Mouse (Mus musculus): Measurements from ENCODE around the gene B230118H07Rik. TPM values are rescaled to one million over a fixed set of nuclear protein-coding genes. Genes with fewer than 3 reads are reported as not detected.

B230118H07Rik gene
- total and polyA plus RNA-seq, 3 experiments: 5.0 to 12.6 (median 9.7) TPM

DNA sequence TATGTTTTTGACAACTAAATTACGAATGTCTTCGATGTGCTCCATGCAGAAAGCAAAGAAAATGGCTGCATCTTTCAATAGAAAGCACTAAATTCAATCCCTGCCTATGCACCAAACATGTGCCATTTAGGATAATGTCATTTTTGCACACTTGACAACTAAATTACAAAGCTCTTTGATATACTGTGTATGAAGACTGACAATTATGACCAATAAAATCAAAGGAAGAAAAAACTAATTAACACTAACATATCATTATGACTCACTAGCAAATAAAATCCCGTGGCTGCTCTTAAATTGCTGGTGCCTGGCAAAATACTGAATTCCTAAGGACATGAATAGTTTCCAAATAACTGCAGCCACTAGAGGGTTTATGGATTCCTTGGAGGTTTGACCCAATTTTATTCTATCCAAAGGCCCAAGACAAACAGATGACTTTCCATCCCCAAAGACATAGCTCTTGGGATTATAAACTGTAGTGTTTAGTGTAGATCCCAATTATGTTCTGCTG, 9.4 kb downstream of the B230118H07Rik start:
- Histone ChIP-seq H3K4me3 (replicated peaks in 1 of 3; ENCODE audit: low read depth in 2 of 3, low read length in 2 of 3, poor library complexity in 1 of 3) (no peak overlapping the region), H3K4me2 (ENCODE audit: insufficient read depth, low read depth, poor library complexity, severe bottlenecking) (no peak overlapping the region), H3K79me2 (replicated peaks; ENCODE audit: control insufficient read depth, extremely low read depth, insufficient read depth, poor library complexity, severe bottlenecking) (no peaks in the 10 kb centered on the region), H3K4me1 (ENCODE audit: control insufficient read depth in 1 of 2, insufficient read depth in 2 of 2) (peaks cover 6 to 12% of the 10 kb centered on the region in 2 experiments), H3K27me3 (replicated peaks) (peaks cover 31% of the 10 kb centered on the region), H3K36me3 (replicated peaks in 1 of 2; ENCODE audit: control insufficient read depth in 1 of 2, insufficient read depth in 1 of 2, low read length in 1 of 2) (no peaks in the 10 kb centered on the region), H3K27ac (ENCODE audit: insufficient read depth, low read depth) (no peak overlapping the region), H3K9ac (ENCODE audit: insufficient read depth, low read depth) (no peak overlapping the region), H3K9me3 (replicated peaks; ENCODE audit: low read length) (no peaks in the 10 kb centered on the region)
- dilution Hi-C loops (cut with MboI; ENCODE audit: extremely low pct_ligation_motif_present, extremely low pct_unique_long_range_greater_than_20kb, low sequenced_read_pairs) (no loop called here), in situ Hi-C loops (cut with MboI; ENCODE audit: low pct_ligation_motif_present, low pct_unique_long_range_greater_than_20kb, low sequenced_read_pairs) (no loop called here)
- TF ChIP-seq IRF4 (IDR thresholded peaks at IDR 0.05; ENCODE audit: low read depth, low read length): no peak
- no peak for DNase-seq (ENCODE audit: extremely low read depth)

DNA sequence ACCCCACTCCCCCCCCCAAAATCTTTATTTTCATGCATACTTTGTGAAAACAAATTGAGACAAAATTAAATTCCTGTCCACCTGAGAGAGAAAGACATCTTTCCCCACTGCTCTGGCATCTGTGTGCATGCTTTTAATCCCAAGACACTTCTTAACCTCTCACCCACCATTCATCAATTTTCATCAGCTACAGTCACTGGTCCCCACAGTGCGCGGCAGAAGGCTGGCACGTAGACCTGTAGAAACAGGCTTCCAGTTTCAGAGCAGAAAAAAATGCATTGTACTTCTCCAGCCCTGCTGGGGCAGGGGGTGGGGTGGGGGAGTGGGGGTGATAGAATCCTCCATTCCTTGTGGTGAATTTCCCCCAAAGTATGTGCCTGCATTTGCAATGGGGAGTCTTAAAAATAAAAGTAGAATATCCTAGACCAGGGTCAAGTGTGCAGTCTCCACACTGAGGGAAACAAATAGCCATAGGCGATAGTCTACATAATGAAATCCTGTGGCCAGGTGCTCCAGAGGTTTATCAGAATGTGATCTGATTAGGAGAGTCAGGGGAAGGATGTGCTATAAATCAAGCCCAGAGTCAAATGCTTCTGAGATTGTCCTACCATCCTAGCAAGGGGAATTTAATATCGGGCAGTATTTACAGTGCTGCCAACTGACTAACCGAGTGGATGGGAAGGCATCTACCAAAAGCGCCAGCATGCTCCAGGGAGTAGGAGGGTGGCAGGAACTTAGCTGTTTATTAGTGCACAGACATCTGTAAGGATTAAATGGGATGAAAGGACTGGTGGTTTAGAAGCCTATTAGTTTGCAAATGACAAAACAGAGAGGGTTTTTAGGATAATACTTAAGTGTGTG, 10.1 kb downstream of the B230118H07Rik start:
- no peak for DNase-seq (ENCODE audit: extremely low read depth)
- no peaks in the 10 kb centered on the region for H3K36me3 ChIP-seq (replicated peaks in 1 of 2; ENCODE audit: control insufficient read depth in 1 of 2, insufficient read depth in 1 of 2, low read length in 1 of 2)
- TF ChIP-seq TBP (conservative IDR thresholded peaks at IDR 0.05; ENCODE audit: low read depth, low read length) (no peak), TCF12 (IDR thresholded peaks at IDR 0.05; ENCODE audit: low read depth, low read length) (no peak), NELFE (IDR thresholded peaks at IDR 0.05; ENCODE audit: low read depth, low read length) (no peak), EP300 (IDR thresholded peaks at IDR 0.05; ENCODE audit: low read length) (no peak), GABPA (IDR thresholded peaks at IDR 0.05; ENCODE audit: insufficient replicate concordance, low read depth, low read length) (no peak), MAX (IDR thresholded peaks at IDR 0.05; ENCODE audit: low read length) (no peak), ZMIZ1 (IDR thresholded peaks at IDR 0.05; ENCODE audit: low read depth, low read length) (no peak), ZC3H11A (IDR thresholded peaks at IDR 0.05; ENCODE audit: low read depth, low read length) (no peak), BHLHE40 (IDR thresholded peaks at IDR 0.05; ENCODE audit: low read depth, low read length) (no peak), MAFK (IDR thresholded peaks at IDR 0.05; ENCODE audit: insufficient replicate concordance, low read length) (no peak), SIN3A (IDR thresholded peaks at IDR 0.05; ENCODE audit: low read length) (no peak), MYC (IDR thresholded peaks at IDR 0.05; ENCODE audit: low read depth, low read length) (no peak), CTCF (conservative IDR thresholded peaks at IDR 0.05 in 1 of 2, IDR thresholded peaks at IDR 0.05 in 1 of 2; ENCODE audit: low read depth in 2 of 2, low read length in 2 of 2) (no peak), UBTF (IDR thresholded peaks at IDR 0.05; ENCODE audit: low read depth, low read length) (no peak), JUN (IDR thresholded peaks at IDR 0.05; ENCODE audit: insufficient read depth, low read depth, low read length) (no peak), JUND (conservative IDR thresholded peaks at IDR 0.05; ENCODE audit: low read depth, low read length) (no peak)
- H3K79me2 ChIP-seq (replicated peaks; ENCODE audit: control insufficient read depth, extremely low read depth, insufficient read depth, poor library complexity, severe bottlenecking): no peaks in the 10 kb centered on the region
- H3K9ac ChIP-seq (ENCODE audit: insufficient read depth, low read depth): no peak overlapping the region
- H3K27ac ChIP-seq (ENCODE audit: insufficient read depth, low read depth): no peak overlapping the region
- in situ Hi-C loops (cut with MboI; ENCODE audit: low pct_ligation_motif_present, low pct_unique_long_range_greater_than_20kb, low sequenced_read_pairs): no loop called here
- H3K4me1 ChIP-seq (ENCODE audit: control insufficient read depth in 1 of 2, insufficient read depth in 2 of 2): peaks cover 6 to 12% of the 10 kb centered on the region in 2 experiments
- H3K9me3 ChIP-seq (replicated peaks; ENCODE audit: low read length): no peaks in the 10 kb centered on the region
- no peak overlapping the region for H3K4me3 ChIP-seq (replicated peaks in 1 of 3; ENCODE audit: low read depth in 2 of 3, low read length in 2 of 3, poor library complexity in 1 of 3)
- dilution Hi-C loops (cut with MboI; ENCODE audit: extremely low pct_ligation_motif_present, extremely low pct_unique_long_range_greater_than_20kb, low sequenced_read_pairs): no loop called here
- no peak overlapping the region for H3K4me2 ChIP-seq (ENCODE audit: insufficient read depth, low read depth, poor library complexity, severe bottlenecking)
- H3K27me3 ChIP-seq (replicated peaks): peaks cover 29% of the 10 kb centered on the region
